Mouse (Mus musculus): ENCODE measurements around the gene Ankle1.
A peak's percentile ranks its signal among the peaks of the same experiment; 100 is the strongest.

Gene Ankle1

GRCm38 (mm10) chr8:71405401-71406098, at the start of gene Ankle1:
Gene Ankle1 (plus strand): TSS chr8:71406010.
- peak; percentile 91 for DNase-seq

DNA sequence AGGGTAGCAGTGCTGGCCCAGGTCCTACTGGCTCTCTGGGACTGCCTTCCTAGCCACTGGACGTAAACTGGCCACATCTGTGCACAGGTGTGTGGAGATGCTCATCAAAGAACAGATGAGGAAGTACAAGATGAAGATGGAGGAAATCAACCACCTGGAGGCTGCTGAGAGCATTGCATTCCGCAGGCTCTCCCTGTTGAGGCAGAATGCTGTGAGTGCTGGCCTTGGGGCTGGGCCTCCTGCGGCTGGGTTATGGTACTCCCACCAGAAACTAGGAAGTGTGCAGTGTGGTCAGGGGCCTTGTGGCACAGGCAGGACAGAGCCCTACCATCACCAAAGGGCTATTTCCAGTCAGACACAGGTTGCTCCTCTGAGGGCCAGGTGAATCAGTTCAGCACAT, 47.8 kb upstream of the Ankle1 start:
- DNase-seq, result no peak

GRCm38 (mm10) chr8:71366771-71367528, 38.9 kb upstream of the Ankle1 start, which contains the start of gene Use1:
Gene Use1 (plus strand): TSS chr8:71366848.
- DNase-seq, result peak; percentile 92

GRCm38 (mm10) chr8:71367529-71368176, 38.2 kb upstream of the Ankle1 start:
- DNase-seq, result no peak

DNA sequence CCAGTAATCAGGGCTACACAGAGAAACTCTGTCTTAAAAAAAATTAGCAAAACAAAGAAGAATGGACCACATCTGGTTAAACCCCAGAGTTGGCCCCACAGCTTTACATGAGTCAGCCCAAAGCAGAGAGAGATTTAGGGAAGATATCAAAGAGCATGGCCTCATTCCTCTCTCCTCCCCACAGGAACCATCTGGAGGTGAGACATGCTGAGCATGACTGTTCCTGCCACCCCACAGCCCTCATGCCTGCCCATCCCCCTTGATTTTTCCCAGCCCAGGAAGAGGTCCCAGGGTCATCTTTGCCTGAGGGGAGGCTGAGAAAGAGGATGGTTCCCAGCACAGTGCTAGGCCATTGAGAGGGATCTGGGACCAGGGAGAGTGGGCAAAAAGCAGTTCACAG, 37.4 kb upstream of the Ankle1 start:
- no peak for DNase-seq

GRCm38 (mm10) chr8:71369040-71369718, 36.6 kb upstream of the Ankle1 start:
- no peak for DNase-seq

GRCm38 (mm10) chr8:71370711-71371235, 35.0 kb upstream of the Ankle1 start:
- DNase-seq, result no peak

- peak; percentile 98 for DNase-seq
Measured at GRCm38 (mm10) chr8:71371236-71371848, 34.5 kb upstream of the Ankle1 start, which contains the start of gene Ocel1. Gene Ocel1 (plus strand): TSS chr8:71371298.

DNA sequence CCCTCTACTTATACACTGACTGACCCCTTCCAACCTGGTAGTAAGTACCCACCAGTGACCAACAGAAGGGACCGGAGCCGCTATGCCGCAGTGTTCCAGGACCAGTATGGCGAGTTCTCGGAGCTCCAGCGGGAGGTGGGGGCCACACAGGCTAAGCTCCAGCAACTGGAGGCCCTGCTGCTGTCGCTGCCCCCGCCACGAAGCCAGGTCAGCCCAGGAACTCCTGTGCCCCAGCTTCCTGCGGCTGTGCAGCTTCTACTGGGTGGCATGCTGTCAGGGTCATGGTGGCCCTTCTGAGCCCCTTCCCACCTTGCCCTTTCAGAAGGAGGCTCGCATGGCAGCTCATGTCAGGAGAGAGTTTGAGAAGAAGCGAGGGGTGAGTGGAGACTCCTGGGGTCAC, 33.4 kb upstream of the Ankle1 start:
- no peak for DNase-seq

DNA sequence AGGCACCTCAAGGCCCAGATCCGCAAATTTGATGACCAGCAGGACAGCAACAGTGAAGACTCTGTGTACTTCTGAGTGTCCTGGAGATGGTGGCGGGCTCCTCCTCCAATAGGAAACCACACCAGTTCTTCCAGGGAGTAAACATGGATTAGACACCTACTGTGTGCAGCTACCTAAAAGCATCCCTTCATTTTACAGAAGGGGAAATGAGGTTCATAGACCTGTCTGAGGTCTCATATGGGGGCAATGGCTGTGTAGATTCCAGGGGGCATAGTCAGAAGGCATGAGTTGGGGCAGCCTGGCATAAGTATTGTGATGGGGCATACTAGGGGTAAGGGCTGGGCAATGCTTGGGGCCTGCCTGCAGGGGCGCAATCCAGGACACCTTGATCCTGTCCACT, 32.8 kb upstream of the Ankle1 start:
- DNase-seq, result no peak

DNA sequence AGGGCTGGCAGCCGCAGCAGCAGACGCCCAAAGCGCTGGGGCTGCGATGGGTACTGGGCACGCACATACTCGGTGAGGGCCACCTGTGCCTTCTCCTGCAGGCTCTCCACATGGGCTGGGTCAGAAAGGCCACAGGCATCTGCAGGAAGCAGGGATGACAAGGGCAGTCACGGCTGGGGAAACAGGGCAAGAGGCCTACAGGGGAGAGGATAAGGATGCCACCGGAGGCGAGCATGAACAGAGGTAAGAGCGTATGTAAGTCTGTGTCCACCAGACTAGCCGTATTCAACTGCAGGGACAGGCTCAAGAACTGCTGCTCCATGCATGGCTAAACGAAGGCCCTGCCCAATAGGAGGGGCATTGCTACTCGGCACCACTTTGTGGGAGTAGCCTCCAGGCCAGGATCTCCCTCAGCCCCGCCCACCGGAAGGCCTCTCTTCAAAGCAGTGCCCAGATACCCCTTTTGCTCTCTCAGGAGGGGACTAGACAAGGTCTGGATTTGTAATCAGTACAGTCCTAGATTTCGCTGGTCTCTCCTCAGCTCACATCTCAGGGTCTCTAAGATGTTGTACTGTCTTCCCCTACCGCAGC, 31.1 kb upstream of the Ankle1 start:
- DNase-seq, result no peak

DNA sequence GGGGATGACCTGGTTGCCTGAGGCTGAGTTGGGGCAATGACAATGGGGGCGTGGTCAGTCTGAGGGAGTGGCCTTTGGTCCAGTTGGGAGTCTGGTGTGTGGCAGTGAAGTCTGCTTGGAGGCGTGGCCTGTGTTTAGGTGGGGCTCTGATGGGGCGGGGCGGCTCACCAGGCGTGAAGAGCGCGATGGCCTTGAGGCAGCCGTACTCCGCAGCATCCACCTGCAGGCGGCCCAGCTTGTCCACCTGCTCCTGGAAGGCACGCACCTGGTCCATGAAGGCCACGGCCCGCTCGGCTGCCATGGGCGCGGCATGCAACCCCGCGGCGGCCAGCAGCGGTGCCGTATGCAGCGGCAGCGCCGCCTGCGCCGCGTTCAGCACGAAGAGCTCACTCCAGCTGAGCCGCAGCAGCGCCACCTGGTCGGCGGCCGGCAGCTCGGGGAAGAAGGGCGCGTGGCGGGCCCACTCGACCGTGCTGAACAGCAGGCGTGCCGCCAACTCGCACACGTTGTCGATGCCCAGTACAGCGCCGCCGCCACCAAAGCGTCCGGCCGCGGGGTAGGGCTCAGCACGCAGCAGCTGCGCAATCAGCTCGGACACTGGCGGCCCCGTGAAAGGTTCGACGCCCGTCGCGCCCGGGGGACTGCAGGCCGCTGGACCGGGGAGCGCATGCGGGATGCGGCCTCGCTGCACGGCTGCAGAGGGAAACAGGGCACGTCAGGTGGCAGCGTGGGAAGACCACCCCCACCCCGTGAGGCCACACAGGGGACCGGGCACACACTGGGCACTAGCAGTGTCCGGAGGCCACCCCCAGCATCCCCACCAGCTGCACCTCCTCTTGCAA, 30.0 kb upstream of the Ankle1 start:
- DNase-seq, result peak; percentile 76

DNA sequence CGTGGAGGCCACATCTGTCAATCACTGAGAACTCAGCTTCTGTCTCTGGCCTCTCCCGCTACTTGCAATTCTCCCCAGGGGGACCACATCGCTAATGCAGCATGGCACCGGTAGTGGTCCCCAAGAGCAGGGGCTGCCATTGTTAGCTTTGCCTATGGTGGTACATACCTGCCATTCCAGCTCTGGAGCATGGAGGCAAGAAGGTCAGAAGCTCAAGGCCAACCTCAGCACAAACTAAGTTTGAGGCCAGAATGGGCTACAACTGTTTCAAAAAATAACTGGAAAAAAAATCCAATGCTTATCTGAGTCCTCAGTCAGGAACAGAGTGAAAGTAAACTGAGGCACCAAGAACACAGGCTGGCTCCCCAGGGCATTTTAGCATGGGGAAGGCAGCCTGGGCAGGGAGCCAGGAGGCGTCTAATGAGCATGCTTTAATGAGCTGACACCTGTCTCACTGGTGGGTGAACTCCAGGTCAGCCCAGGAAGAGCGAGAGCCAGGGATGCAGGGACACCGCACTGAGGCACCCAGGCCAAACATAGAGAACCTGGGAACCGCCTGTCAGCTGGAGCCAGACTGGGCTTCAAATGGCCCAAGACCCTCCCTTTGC, 29.3 kb upstream of the Ankle1 start:
- DNase-seq, result no peak

- DNase-seq, result no peak
Measured at GRCm38 (mm10) chr8:71379008-71379407, 26.8 kb upstream of the Ankle1 start.

- DNase-seq, result no peak
Measured at GRCm38 (mm10) chr8:71379512-71380075, 26.2 kb upstream of the Ankle1 start.

- DNase-seq, result no peak
Measured at GRCm38 (mm10) chr8:71380178-71381171, 25.3 kb upstream of the Ankle1 start.

DNA sequence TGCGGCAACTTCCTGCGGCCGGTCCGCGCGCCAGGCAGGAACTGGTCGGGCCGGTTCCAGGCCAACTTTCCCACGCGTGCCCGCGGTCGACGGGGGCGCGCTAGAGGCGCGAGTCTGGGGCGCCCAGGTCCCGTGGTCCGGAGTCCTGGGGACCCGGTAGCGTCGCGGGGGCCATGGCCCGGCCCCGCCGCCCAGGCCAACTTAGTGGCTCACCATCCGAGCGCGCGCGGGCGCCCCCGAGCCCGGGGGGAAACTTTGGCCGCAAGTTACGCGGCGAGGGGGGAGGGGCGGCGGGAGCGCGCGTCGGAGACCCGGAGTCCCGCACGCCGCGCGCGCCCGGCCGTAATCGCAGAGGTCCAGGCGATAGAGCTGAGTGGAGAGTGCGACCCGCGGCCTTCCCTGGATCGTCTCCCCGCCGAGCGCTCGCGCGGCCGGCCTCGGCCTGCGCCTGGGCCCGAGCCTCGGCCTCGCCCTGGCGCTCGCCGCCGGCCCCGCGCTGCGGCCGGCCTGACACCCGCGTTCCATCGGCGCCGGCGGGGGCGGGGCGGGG, 24.3 kb upstream of the Ankle1 start, which contains the start of gene Nr2f6:
Gene Nr2f6 (minus strand): TSS at position 540 of the 550 bp plus-strand sequence.
- DNase-seq, result peak; percentile 61

Measured in right cerebral cortex, postnatal 25 days (tissue).